Mouse (Mus musculus): ENCODE data around the gene Aff3.

Gene Aff3

DNA sequence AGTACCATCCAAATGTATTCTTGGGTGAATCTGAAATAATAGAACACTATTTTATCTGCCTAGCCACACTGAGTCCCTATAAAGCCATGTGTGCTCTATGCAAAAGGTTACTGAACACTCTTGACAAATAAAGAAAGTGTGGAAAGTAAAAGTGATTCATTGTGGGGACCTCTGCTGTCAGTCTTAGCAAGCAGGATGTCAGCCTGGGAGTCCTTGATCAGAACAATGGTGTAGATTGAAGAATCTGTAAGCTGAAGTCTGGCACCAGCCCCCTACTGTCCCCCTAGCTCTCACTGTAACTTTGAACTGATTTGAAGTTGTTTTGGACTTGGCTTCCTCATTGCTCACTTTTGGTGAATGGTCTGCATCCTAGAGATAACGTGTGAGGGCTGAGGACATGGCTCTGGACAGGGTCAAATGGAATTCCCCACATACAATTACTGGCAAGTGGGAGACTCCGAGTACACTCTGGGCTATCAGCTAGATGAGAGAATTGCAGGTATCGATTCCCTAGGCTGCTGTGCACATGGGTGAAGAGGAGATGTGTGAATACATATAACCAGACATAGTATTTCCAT, 2.0 kb downstream of the Aff3 start:
- CTCF ChIA-PET: interaction anchor here in 1 of 4 experiments (0.6 kb wide), 1 partner anchor 133 kb away, joined by 3 read pairs; no protein-coding TSS in a partner anchor
- POLR2A ChIA-PET: no interaction called here

DNA sequence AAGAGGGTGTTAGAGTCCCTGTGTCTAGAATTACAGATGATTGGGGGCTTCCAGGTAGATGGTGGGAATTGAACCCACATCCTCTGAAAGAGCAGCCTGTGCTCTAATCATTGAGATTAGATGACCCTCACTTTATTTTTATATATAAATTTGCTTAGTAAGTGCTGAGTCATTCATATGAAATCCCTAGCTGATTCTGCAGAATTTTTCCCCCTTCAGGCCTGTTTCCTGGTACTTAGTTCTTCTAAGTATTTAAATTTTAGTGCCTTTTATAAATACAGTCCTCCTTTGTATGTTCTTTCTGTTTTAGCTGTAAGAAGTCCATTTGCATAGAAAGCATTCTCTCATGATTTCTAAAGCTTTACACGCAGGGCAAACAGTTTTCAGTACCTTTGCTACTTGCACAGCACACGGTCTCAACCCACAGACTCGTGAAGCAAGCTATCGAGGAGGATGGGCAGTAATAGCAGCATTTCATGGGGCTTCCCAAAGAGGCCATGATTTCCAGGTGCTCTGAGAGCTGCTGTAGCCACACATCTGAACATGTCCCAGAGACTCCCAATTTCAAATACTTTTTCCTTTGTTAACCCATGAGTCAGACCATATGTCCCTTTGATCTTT, 5.7 kb downstream of the Aff3 start:
- ChIA-PET CTCF (no interaction called here), POLR2A (no interaction called here)

DNA sequence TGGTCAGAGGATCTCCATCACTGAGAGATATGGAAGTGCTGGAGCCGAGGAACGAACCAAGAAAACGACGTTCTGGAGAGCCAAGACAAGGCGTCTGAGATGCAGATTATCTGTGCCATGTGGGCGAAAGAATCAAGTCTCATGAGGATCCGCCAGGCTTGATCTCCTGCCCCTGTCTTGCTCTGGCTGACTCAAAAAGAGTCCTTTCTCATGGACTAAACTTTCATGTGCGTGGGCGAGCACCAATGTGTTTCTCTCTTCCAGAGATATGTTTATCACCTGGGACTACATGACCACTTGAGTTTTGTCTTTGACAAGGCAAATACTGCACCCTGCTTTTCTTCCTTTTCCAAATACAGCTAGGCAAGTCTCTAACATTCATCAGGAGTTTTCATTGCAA, 6.4 kb downstream of the Aff3 start:
- ChIA-PET POLR2A (no interaction called here), CTCF (interaction anchor here in 1 of 4 experiments (1.0 kb wide), 1 partner anchor 473 kb away, joined by 4 read pairs; no protein-coding TSS in a partner anchor)

DNA sequence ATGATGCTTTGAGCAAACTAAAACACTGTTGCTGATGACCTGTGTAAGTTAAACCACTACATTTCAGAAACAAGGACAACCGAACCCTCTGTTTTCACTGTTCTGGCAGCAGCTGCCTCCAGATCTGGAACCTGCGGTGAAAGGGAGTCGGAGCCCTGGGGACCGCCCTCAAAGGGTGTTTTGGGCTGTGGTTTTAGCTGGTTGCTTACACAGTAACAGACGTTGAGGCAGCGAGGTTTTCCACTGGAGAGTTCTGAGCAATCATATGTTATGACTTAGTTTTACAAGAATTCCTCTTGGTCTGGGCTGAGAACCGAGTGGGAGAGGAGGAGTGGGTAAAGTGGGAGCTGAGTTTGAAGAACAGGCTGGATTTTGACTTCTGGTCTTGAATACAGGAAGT, 7.1 kb downstream of the Aff3 start:
- CTCF ChIA-PET: interaction anchor here in 1 of 4 experiments (1.0 kb wide), 1 partner anchor 472 kb away, joined by 4 read pairs; no protein-coding TSS in a partner anchor
- POLR2A ChIA-PET: no interaction called here

DNA sequence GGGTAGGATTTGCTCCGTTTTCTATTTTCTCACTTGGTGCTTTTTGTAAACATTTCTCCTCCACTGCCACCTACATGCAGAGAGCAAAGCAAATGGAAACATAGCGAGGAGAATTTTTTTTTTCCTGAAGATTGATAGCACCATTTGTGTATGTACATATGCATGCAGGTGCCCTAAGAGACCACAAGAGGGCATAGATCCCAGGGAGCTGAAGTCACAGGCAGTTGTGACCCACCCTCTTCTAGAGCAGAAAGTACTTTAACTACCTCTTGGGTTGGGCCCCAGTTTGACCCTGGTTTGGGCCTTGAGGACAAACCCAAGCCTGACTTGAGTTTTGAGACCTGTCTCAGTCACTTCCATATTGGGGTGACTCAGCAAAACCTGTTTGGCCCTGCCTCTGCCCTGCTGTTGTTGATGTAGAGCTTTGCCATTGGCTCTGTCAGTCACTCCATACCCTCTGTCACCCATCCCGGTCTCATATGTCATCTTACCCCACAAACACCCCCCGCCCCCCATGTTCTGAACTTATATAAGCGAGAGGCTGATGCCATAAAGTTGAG, 9.7 kb downstream of the Aff3 start:
- ChIA-PET CTCF (interaction anchor here in 3 of 4 experiments (0.6 to 1.6 kb wide), 5 partner anchors 22 to 242 kb away, joined by 3 to 7 read pairs (median 4); no protein-coding TSS in a partner anchor), POLR2A (interaction anchor here in 2 of 4 experiments (0.6 kb wide), 2 partner anchors 180 to 1121 kb away, joined by 3 to 4 read pairs; no protein-coding TSS in a partner anchor)

DNA sequence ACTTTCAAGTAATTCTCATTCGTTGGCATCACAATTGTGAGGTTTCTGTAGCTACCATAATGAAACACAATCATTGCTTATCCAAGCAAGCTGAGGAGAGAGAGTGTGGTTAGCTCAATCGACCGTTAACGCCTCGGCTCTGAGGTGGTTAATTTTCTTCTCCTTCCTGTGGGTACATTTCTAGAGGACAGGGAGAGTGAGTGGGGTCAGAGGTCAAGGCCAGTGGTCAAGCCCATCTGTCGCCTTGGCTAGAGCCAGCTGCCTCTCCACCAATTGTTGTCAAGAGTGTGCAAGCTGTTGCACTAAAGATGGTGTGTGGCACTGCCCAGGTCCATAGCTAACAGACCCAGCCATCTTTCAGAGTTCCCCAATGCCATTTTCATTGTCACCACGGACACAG, 14.7 kb downstream of the Aff3 start:
- ChIA-PET CTCF (interaction anchor here in 3 of 4 experiments (0.6 to 1.4 kb wide), 4 partner anchors 120 to 211 kb away, joined by 3 to 5 read pairs (median 4); no protein-coding TSS in a partner anchor), POLR2A (interaction anchor here in 1 of 4 experiments (0.7 kb wide), 1 partner anchor 15 kb away, joined by 3 read pairs; no protein-coding TSS in a partner anchor)

DNA sequence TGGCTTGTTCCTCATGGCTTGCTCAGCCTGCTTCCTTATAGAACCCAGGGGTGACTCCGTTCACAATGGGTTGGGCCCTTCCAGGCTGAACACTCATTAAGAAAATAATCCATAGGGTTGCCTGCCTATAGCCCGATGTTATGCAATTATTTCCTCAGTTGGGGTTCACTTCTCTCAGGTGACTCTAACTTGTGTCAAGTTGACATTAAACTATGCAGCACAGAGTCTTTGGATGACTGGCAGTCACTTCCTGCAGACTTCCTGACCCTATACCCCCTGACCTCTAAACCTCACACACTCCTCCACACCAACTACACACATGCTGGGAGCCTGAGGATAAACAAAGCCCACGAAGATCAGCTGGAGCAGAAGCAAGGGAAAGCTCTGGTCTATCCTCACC, 15.6 kb downstream of the Aff3 start:
- ChIA-PET CTCF (interaction anchor here in 1 of 4 experiments (0.7 kb wide), 1 partner anchor 212 kb away, joined by 5 read pairs; no protein-coding TSS in a partner anchor), POLR2A (no interaction called here)

DNA sequence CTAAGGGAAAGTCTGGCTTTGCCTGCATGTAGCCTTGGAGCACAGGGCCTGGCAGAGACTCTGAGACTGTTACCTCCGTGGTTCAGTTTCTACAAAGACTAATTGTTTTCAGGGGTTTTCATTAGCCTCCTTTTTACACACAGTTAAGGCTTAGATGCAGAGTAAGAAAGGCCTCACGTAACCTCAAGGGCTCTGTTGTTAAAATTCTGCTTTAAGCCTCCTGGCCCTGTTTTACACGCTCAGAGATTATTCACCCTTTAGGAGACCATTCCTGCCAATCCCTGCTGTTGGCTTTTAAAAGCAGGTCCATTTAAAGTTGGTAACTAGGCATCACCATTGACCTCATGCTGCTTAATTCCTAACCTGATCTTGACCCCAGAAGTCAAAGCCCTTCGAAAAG, 22.5 kb downstream of the Aff3 start:
- ChIA-PET POLR2A (no interaction called here), CTCF (interaction anchor here in 1 of 4 experiments (0.6 kb wide), 1 partner anchor 751 kb away, joined by 5 read pairs; no protein-coding TSS in a partner anchor)

DNA sequence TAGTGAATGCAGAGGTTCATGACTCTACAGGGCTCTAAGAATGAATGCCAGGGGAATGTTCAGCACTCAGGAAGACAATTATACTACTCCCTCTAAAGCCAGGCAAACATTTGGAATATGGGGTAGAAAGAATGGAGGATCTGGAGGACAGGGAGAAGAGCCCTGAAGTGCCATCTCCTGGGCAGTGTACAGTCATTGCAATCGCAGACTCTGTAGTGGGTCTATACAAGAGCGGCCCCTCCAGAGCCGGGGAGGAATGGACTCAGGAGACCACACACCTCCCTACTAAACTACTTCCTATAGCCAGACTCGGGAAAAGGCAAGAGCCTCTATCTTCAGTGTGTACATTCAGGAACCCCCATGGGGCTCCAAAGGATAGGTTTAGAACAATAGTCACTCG, 25.1 kb downstream of the Aff3 start:
- ChIA-PET CTCF (interaction anchor here in 1 of 4 experiments (1.0 kb wide), 1 partner anchor 454 kb away, joined by 3 read pairs; no protein-coding TSS in a partner anchor), POLR2A (no interaction called here)

DNA sequence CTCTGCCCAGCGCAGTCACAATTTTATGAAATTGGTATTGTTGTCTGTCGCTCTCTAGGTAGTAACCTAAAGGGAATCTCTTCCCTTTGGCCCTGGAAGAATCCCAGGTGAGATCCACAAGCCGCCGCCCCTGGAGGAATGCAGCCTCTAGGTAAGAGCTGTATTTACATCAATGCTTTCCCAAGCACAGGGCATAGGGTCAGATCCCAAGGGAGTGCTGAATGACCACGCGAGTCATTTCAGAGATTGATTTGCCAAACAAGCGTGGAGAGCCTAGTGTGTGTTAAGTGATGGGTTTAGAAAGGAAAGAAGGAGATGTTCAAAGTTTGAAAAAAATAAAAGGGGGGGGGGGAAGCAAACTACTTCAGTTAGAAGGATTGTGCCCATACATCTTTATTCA, 29.2 kb downstream of the Aff3 start:
- ChIA-PET CTCF (interaction anchor here in 1 of 4 experiments (0.5 kb wide), 1 partner anchor 236 kb away, joined by 3 read pairs; no protein-coding TSS in a partner anchor), POLR2A (interaction anchor here in 1 of 4 experiments (0.6 to 1.2 kb wide), 3 partner anchors 15 to 508 kb away, joined by 3 read pairs; no protein-coding TSS in a partner anchor)

DNA sequence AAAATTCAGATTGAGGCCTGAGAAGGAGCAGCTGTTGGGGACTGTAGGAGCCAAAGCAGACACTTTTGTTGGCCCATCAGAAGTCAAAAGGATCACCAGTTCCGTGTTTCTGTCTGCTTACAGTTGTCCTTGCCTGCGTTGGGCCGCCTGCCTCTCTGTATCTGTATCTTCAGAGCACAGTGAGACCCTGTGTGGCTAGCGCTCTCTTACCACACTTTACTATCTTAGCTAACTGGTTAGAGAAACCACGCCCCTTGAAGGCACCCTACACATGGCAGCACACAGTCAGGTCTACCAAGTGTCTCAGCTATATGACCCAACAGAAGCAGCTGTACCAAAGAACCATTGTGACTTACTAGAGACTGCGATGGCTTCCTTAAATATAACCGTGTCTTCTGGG, 30.7 kb downstream of the Aff3 start:
- ChIA-PET CTCF (interaction anchor here in 3 of 4 experiments (0.6 to 0.8 kb wide), 3 partner anchors 42 to 190 kb away, joined by 3 to 4 read pairs (median 3); no protein-coding TSS in a partner anchor), POLR2A (no interaction called here)

DNA sequence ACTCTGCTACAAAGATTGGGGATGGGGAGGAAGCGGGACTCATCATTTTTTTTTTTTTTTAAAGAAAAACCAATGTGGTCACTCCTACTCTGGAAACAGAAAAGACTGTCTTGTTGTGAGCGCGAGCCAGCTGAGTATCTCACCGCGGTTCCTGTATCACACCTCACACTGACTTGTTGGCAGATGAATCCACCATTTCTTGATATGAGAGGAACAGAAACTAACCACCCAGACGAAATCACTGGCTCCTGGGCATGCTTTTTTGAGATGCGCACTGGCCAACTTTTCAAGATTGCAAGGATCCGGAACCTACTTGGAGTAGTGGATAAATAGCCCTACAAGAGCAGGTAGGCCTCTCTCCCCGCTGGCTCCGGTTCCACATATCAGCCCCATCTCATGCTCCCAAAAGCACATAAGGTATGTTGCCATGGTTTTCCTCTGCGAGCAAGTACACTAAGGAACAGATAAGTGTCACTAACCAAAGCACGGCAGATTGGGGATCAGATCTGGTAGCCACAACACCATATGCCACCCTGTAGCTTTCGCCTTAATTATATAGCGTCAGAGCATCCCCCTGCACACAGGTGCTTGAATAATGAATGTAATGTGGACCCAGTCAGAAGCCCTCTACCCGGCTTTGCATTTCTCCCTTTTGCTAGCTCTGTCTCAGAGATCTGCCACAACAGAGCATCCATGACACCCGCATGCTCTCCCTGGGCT, 32.1 kb downstream of the Aff3 start:
- POLR2A ChIA-PET: no interaction called here
- CTCF ChIA-PET: interaction anchor here in 1 of 4 experiments (0.6 kb wide), 1 partner anchor 23 kb away, joined by 7 read pairs; no protein-coding TSS in a partner anchor

DNA sequence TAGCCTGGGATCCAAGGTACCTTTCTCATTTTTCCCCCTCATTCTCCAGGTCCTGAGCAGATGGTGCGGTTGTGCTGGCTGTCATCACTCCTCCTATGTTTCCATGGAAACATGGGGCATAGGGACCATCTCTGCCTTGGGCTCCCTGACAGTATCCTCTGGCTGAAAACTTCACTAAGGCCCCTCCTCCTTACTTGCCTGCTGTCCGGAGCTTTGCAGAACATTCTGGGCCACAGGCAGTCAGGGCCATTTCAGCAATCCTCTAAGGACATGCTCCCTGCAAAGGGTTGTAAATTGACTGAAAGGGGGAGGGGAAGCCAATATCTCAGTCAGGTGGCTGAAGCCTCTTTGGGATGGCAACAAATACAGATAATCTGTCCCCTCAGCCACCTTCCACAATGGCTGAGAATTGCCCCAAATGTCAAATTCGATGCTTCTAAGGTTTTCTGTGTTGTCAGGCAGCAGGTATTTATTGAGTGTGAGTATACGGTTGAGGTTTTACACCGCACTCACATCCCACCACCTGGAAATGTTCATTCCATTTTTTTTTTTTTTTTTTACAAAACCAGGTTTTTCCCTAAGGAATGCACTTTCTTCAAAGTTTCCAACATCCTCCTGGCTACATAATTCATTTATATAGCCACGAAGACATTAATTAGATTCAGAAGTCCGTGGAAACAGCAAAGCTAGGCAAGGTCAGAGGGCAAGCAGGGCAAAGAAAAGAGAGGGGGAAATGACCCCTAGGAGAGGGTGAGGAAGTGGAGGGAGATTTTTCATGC, 33.1 kb downstream of the Aff3 start:
- CTCF ChIA-PET: no interaction called here
- POLR2A ChIA-PET: no interaction called here

DNA sequence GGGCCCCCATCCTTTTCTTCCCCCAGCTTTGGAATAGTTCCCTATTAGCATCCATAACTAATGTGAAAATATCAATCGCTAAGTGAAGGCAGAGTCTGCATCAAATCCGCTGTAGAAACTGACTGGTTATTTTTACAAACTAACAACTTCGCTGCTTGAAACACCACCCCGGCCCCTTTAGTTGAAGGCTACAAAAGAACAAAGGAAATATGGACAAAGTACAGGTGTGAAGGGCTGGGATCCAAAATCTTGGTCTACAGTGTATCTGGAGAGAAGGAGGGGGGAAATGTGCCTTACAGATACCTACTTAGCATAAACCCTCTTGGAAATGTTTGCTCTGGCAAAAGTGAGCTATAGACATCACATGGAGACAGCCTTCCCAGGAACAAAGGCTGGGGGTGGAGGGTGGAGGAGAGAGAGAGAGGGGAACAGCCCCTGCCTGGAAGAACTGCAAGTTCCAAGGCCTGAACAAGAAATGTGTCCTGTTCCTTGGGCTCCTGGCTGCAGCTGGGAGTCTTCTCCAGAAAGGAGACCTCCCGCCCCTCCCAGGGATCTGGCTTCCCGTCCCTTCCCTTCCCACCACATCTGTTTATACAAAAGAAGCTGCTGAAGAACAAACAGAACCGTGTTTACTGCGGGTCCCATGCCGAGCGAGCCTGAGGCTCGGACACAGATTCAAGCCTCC, 35.7 kb downstream of the Aff3 start:
- CTCF ChIA-PET: no interaction called here
- POLR2A ChIA-PET: no interaction called here

DNA sequence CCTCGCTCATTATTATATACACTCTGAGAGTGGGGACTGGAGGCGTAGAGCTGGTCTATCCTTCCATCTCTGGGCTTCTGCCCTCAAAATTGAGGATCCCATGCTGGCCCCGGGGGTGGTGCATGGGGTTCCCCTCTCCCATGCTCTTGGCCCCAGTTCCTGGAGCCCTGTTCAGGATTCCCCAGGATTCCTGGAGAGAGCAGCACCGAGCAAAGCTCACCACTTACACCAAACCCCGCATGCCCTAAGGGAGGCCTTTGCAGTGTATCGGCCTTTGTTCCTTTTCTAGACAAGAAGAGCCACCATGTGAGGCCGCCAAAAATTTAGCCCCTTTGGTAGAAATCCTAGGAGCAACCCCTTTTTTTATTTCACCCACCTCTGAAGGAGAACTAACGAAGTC, 36.3 kb downstream of the Aff3 start:
- CTCF ChIA-PET: no interaction called here
- POLR2A ChIA-PET: no interaction called here

DNA sequence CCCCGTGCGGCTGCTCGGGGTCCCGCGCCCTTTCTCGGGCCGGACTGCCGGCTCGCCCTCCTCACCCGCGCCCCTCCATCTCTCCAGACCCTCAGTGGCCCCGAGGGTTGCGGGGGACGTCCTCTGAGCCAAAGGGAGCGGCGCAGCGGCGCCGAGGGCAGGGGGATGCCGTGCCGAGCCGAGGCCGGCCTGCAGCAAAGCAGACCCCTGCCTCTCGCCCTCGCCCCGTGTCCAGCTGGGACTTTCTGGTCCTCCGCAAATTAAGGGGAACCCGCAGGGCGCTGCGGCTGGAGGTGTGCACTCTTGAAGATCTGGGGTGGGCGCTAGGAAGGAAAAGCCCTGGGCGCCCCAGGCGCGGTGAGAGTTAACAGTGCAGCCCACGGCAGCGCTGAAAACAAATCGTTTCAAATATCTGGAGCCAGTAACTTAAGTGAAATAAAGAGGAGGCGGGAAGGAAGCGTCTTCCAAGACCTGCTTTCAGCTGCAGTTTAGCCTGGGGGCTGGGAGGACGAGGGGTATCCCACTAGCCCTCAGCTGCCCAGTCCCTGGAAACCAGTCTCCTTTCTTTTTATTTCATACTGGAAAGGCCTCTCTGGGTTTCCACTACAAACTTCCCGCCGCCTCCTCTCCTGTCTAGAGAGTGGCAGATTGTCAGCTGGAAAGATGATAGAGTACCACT, 36.9 kb downstream of the Aff3 start:
- ChIA-PET POLR2A (interaction anchor here in 1 of 4 experiments (0.9 kb wide), 1 partner anchor 9 kb away, joined by 4 read pairs; no protein-coding TSS in a partner anchor), CTCF (no interaction called here)
